Mouse (Mus musculus) thymus, postnatal 10 days (tissue): Measurements from ENCODE around the gene Slf2.

Experiments used
- DNase-seq, 2 experiments: peaks; one replicate each; pipeline ENCODE4 v3.0.0; 2021; ENCODE audit warnings: low spot score in 2 of 2

Gene Slf2

DNA sequence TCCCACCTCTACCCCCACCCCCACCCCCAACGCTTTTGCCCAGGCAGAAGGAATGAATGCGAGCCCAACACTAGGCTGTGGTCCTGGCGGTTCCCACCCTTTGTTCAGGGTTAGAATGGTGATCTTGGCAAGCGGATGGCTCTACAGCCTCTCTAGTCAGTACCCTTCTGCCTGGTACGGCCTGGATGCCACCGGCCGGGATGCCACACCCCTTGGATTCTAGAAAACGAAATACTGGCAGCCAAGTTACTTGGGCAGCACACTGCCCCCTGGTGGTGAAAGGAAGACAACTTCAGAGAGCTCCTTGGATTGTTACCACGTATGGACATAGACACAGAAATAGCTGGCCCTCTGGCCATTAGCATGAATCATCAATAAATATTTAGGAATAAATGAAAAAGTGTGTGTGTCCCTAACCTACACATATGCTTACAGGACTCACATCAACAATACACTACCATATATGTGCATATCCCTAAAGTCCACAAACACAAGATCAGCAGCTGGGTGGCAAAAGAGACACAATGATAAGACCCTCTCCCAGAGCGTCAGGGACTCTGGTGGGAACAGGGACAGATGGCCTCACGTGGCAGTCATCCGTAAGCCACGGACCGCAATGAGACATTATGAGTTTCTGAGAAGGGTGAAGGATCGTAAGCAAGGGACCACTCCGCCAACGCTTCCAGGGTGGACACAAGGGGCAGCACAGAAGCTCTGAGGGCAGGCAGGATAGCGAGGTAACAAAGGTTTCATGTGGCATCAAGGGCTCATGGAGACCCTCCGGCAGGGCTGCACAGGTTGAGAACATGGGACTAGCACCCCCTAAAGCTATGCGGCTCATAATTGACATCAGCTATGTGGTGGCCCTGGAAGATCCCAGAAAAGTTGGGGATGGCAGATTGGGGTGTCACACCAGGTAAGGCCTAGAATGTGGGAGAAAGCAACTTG is 100.1 kb downstream of the Slf2 start:
- peak in 1 of 2 experiments; percentile 71 for DNase-seq

DNA sequence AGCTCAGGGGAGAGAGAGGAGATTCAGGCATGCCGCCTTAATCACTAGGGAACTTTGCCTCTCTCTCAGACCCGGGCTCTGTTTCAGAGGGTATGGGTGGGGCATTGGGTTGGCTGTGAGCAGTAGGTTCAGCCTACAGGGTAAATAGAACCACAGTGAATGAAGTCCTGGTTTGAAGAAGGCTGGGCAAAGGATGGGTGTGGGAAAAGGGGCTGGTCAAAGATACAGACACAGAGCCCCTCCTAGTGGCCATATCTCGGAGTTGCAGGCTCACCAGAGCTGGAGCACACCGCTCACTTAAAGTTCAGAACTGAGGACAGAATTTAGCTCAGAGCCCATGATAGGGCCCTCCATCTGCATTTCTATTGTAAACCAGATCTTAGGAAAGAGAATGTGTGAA is 100.8 kb downstream of the Slf2 start:
- DNase-seq: peak in 1 of 2 experiments; percentile 76
